Mouse (Mus musculus): ENCODE data around the gene Mapk6. TPM values are rescaled to one million over a fixed set of nuclear protein-coding genes. Genes with fewer than 3 reads are reported as not detected.

Gene Mapk6
- polyA plus RNA-seq, 1 experiment from 2014 or later: 87.1 TPM

- no peaks in the 10 kb centered on the region for H3K36me3 ChIP-seq
- DNase-seq (ENCODE audit: low spot score): no peak
- no peak overlapping the region for H3K4me3 ChIP-seq
- H3K4me1 ChIP-seq: peaks cover 32% of the 10 kb centered on the region
- 0 out of 2 replicates have a peak overlapping the region, but pooled peaks have one; percentile 16 for H3K27ac ChIP-seq
- no peaks in the 10 kb centered on the region for H3K9me3 ChIP-seq
- no peaks in the 10 kb centered on the region for H3K27me3 ChIP-seq (ENCODE audit: insufficient read depth, poor library complexity, severe bottlenecking)
- WGBS: 47% methylated on average over 5 of the region's 5 CpGs
These were observed 3.4 kb upstream of the Mapk6 start for GRCm38 (mm10) chr9:75413206-75413605.

GRCm38 (mm10) chr9:75411584-75411983 lies 1.8 kb upstream of the Mapk6 start:
- WGBS: 76% methylated on average over 9 of the region's 9 CpGs
- H3K9me3 ChIP-seq: no peaks in the 10 kb centered on the region
- no peak overlapping the region for H3K4me3 ChIP-seq
- no peak for DNase-seq (ENCODE audit: low spot score)
- no peaks in the 10 kb centered on the region for H3K36me3 ChIP-seq
- peaks cover 38% of the 10 kb centered on the region for H3K4me1 ChIP-seq
- no peaks in the 10 kb centered on the region for H3K27me3 ChIP-seq (ENCODE audit: insufficient read depth, poor library complexity, severe bottlenecking)
- no peak overlapping the region for H3K27ac ChIP-seq

DNA sequence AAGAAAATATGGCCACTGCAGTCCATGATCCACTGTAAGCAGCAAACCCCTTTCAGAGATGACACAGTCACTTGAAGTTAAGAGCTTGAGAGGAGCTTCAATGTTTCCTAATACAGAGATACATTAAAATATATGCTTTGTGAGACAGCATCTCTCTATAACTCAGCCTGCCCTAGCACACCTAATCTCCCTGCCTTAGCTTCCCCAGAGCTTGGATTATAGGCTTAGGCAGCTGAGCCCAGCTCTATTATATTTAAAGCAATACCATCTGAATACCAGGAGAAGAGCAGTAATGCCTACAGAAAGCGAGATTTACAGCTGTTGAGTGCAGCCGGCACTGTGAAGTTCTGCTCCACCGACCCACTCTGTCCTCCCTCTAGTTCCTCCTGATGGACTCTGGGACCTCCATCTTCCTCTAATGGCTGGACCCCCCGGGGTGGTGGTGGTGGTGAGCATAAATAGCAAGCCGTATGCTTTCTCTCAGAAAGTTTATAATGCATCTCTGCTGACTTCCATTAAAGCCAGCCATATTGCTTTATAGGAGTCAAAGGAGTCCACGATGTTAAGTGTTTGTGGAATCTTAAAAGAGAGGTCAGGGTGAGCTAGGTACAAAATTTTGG lies 1.2 kb upstream of the Mapk6 start:
- H3K9me3 ChIP-seq: no peaks in the 10 kb centered on the region
- no peak overlapping the region; the same call in 1 of the 2 replicates for H3K4me3 ChIP-seq
- no peaks in the 10 kb centered on the region for H3K27me3 ChIP-seq (ENCODE audit: insufficient read depth, poor library complexity, severe bottlenecking)
- peak overlapping the region; percentile 98 for H3K27ac ChIP-seq
- H3K36me3 ChIP-seq: no peaks in the 10 kb centered on the region
- WGBS: 83% methylated on average over 6 of the region's 6 CpGs
- H3K4me1 ChIP-seq: peaks cover 38% of the 10 kb centered on the region
- DNase-seq (ENCODE audit: low spot score): no peak

DNA sequence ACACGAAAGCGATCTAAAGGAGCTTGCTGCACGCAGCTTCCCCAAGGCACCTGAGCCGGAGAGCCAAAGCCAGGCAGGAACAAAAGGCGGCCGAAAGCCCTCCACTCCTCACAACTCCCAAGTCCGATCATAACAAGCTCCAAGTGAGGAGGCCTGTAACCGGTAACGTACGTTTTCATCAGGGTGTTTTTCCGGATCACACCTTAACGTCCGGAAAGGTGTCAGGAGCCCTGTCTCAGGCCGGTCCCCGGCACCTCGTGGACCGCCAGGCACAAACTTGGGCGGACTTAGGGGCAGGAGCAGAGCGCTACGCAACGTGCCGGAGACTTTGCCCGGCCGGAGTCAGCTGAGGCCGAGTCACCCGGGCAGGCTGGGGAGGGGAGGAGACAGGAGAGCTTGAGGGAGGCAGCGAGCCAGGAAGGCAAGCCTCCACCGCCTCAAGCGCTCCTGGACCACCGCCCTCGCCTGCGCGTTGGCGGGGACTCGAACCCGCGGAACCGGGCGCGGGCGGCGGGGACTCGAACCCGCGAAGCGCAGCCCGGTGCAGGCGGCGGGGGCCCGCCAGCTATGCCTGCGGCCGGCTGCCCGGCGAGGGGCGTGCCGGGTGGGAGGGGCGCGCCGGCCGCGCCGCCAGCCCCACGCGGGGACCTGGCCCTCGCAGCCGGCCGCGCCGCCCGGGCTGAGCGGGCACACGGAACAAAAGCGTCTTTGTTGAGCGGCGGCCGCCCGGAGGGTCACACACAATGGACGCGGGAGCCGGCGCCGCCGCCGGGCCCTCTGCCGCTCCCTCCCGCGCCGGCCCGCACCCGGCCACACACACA lies 564 bp downstream of the Mapk6 start:
- Histone ChIP-seq H3K36me3 (no peaks in the 10 kb centered on the region), H3K9me3 (no peaks in the 10 kb centered on the region), H3K27ac (peak overlapping the region; percentile 98), H3K4me3 (peak overlapping the region; percentile 95), H3K27me3 (ENCODE audit: insufficient read depth, poor library complexity, severe bottlenecking) (no peaks in the 10 kb centered on the region), H3K4me1 (peaks cover 43% of the 10 kb centered on the region)
- peak; percentile 89 for DNase-seq (ENCODE audit: low spot score)
- WGBS: under 1% methylated on average over 74 of the region's 90 CpGs

GRCm38 (mm10) chr9:75408204-75408826 lies 1.5 kb downstream of the Mapk6 start:
- peaks cover 38% of the 10 kb centered on the region for H3K4me1 ChIP-seq

GRCm38 (mm10) chr9:75407803-75408202 lies 2.0 kb downstream of the Mapk6 start:
- Histone ChIP-seq H3K27ac (peak overlapping the region; percentile 52; the same call in 1 of the 2 replicates), H3K4me1 (peaks cover 39% of the 10 kb centered on the region), H3K27me3 (ENCODE audit: insufficient read depth, poor library complexity, severe bottlenecking) (no peaks in the 10 kb centered on the region), H3K9me3 (no peaks in the 10 kb centered on the region), H3K36me3 (no peaks in the 10 kb centered on the region), H3K4me3 (peak overlapping the region; percentile 95)
- 10% methylated on average over 10 of the region's 10 CpGs for WGBS
- DNase-seq (ENCODE audit: low spot score): no peak

More at GRCm38 (mm10) chr9:75408204-75408826, 1.5 kb downstream of the Mapk6 start:
- Histone ChIP-seq H3K9me3 (no peaks in the 10 kb centered on the region), H3K27me3 (ENCODE audit: insufficient read depth, poor library complexity, severe bottlenecking) (no peaks in the 10 kb centered on the region), H3K27ac (peak overlapping the region; percentile 98), H3K4me3 (peak overlapping the region; percentile 95), H3K36me3 (no peaks in the 10 kb centered on the region)
- no peak for DNase-seq (ENCODE audit: low spot score)
- 7% methylated on average over 11 of the region's 11 CpGs for WGBS

DNA sequence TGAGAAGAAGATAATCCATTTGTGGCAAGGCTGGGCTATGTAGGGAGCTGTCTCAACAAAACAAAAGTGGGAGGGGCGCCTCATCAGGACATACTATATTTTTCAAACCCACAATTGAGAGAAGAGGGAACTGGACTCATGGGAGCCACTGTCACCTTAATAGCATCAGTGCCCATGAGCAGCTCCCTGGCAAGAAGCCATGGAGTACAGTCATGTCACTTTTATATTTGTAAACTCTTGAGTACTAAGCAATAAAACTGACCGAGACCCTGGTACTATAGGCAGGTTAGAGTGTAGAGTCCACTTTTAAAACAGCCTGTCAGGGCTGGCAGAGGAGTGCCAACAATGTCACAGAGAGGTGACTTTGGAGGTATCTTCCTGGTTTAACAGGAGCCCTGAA lies 3.7 kb downstream of the Mapk6 start:
- H3K4me1 ChIP-seq: peaks cover 53% of the 10 kb centered on the region
- peak overlapping the region; percentile 22; the same call in 1 of the 2 replicates for H3K27ac ChIP-seq
- no peaks in the 10 kb centered on the region for H3K27me3 ChIP-seq (ENCODE audit: insufficient read depth, poor library complexity, severe bottlenecking)
- H3K4me3 ChIP-seq: no peak overlapping the region
- WGBS: 93% methylated on average over 2 of the region's 2 CpGs
- H3K36me3 ChIP-seq: no peaks in the 10 kb centered on the region
- DNase-seq (ENCODE audit: low spot score): no peak
- H3K9me3 ChIP-seq: no peaks in the 10 kb centered on the region

DNA sequence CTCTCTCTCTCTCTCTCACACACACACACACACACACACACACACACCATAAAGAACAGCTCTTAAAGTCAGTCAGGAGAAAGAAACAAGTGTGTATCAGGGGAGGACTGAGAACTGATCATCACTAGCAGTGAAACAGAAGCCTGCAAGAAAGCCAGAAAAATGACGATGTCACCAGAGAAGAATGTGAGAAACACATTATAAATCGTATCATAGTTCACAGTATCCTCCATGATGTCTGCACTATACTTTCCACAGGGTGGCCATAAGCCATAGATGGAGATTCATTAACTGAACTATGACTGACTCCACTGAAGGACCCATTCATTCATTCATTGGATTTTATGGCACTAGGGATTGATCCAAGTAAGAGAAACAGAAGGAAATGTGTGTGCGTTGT lies 6.3 kb downstream of the Mapk6 start:
- Histone ChIP-seq H3K27ac (no peak overlapping the region), H3K9me3 (no peaks in the 10 kb centered on the region), H3K27me3 (ENCODE audit: insufficient read depth, poor library complexity, severe bottlenecking) (no peaks in the 10 kb centered on the region), H3K36me3 (peaks cover 5% of the 10 kb centered on the region), H3K4me1 (peaks cover 47% of the 10 kb centered on the region), H3K4me3 (no peak overlapping the region)
- DNase-seq (ENCODE audit: low spot score): no peak
- 76% methylated on average over 3 of the region's 3 CpGs for WGBS

GRCm38 (mm10) chr9:75401593-75402504 lies 8.0 kb downstream of the Mapk6 start:
- DNase-seq (ENCODE audit: low spot score): no peak
- WGBS: 54% methylated on average over 20 of the region's 20 CpGs
- Histone ChIP-seq H3K9me3 (no peaks in the 10 kb centered on the region), H3K36me3 (peaks cover 21% of the 10 kb centered on the region), H3K4me3 (0 out of 2 replicates have a peak overlapping the region, but pooled peaks have one; percentile 24), H3K27ac (peak overlapping the region; percentile 53), H3K27me3 (ENCODE audit: insufficient read depth, poor library complexity, severe bottlenecking) (no peaks in the 10 kb centered on the region), H3K4me1 (peaks cover 42% of the 10 kb centered on the region)

- no peak for DNase-seq (ENCODE audit: low spot score)
- 50% methylated on average over 5 of the region's 5 CpGs for WGBS
- peaks cover 41% of the 10 kb centered on the region for H3K4me1 ChIP-seq
- no peak overlapping the region for H3K4me3 ChIP-seq
- no peaks in the 10 kb centered on the region for H3K27me3 ChIP-seq (ENCODE audit: insufficient read depth, poor library complexity, severe bottlenecking)
- no peaks in the 10 kb centered on the region for H3K9me3 ChIP-seq
- H3K36me3 ChIP-seq: peaks cover 33% of the 10 kb centered on the region
- H3K27ac ChIP-seq: no peak overlapping the region
These were observed 9.2 kb downstream of the Mapk6 start for GRCm38 (mm10) chr9:75400639-75401038.

DNA sequence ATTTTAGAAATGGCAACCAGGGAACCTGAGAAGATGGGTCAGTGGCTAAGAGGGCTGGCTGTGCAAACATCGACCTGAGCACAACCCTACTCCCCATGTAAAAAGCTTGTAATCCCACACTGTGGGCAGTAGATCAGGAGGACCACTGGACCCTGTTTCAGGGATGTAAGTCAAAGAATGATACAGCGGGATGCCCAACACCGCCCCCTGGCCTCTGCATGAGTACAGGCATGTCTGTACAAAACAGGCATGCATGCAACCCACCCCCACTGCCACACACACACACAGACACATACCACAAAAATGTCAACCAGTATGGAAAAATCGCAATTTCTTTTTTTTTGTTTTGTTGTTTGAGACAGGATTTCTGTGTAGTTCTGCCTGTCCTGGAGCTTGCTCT lies 10.7 kb downstream of the Mapk6 start:
- DNase-seq (ENCODE audit: low spot score): no peak
- H3K36me3 ChIP-seq: peaks cover 49% of the 10 kb centered on the region
- whole genome bisulfite sequencing: 91% methylated on average over 4 of the region's 4 CpGs

GRCm38 (mm10) chr9:75395971-75396370 lies 13.8 kb downstream of the Mapk6 start:
- Histone ChIP-seq H3K4me1 (peaks cover 5% of the 10 kb centered on the region), H3K9me3 (no peaks in the 10 kb centered on the region), H3K4me3 (no peak overlapping the region), H3K36me3 (peaks cover 78% of the 10 kb centered on the region), H3K27ac (no peak overlapping the region), H3K27me3 (ENCODE audit: insufficient read depth, poor library complexity, severe bottlenecking) (no peaks in the 10 kb centered on the region)
- WGBS: 84% methylated on average over 6 of the region's 6 CpGs
- DNase-seq (ENCODE audit: low spot score): no peak

More for the DNA sequence above, 10.7 kb downstream of the Mapk6 start:
- Histone ChIP-seq H3K9me3 (no peaks in the 10 kb centered on the region), H3K4me1 (peaks cover 34% of the 10 kb centered on the region), H3K4me3 (no peak overlapping the region), H3K27me3 (ENCODE audit: insufficient read depth, poor library complexity, severe bottlenecking) (no peaks in the 10 kb centered on the region), H3K27ac (no peak overlapping the region)
